Mouse (Mus musculus) retina, embryonic 14.5 days (tissue): ENCODE data around the gene Ggt7.
A peak's percentile ranks its signal among the peaks of the same experiment; 100 is the strongest.
"Not testable (repeated sequence)": the region's sequence is repeated elsewhere in the genome, so short reads cannot be mapped to it uniquely, and the experiment has no call there.

Experiments used
- DNase-seq: peaks from one replicate; pipeline ENCODE4 v3.0.0-alpha.2; 2015; ENCODE audit warnings: low spot score

Ggt7 gene

GRCm38 (mm10) chr2:155517455-155518423, at the start of gene Ggt7, which contains the start of gene Acss2:
Gene Ggt7, minus strand, starts transcription at chr2:155518237.
Gene Acss2, plus strand, starts transcription at chr2:155517948.
- peak; percentile 98 for DNase-seq

- DNase-seq: no peak
These were observed 49.7 kb upstream of the Ggt7 start for GRCm38 (mm10) chr2:155567751-155568150.

- DNase-seq: no peak
These were observed 44.9 kb upstream of the Ggt7 start for GRCm38 (mm10) chr2:155562934-155563333.

- no peak for DNase-seq
These were observed 44.2 kb upstream of the Ggt7 start for GRCm38 (mm10) chr2:155562209-155562608.

GRCm38 (mm10) chr2:155554426-155554985, 36.5 kb upstream of the Ggt7 start:
- no peak for DNase-seq

- DNase-seq: no peak
These were observed 34.9 kb upstream of the Ggt7 start for GRCm38 (mm10) chr2:155552949-155553354.

- no peak for DNase-seq
These were observed 34.3 kb upstream of the Ggt7 start for GRCm38 (mm10) chr2:155552336-155552735.

- DNase-seq: no peak
These were observed 28.9 kb upstream of the Ggt7 start for GRCm38 (mm10) chr2:155546955-155547354.

- no peak for DNase-seq
These were observed 22.9 kb upstream of the Ggt7 start for GRCm38 (mm10) chr2:155540822-155541458.

- no peak for DNase-seq
These were observed 21.7 kb upstream of the Ggt7 start for GRCm38 (mm10) chr2:155539696-155540095.

- DNase-seq: not testable (repeated sequence)
These were observed 20.5 kb upstream of the Ggt7 start for GRCm38 (mm10) chr2:155538463-155539057.

GRCm38 (mm10) chr2:155537761-155538462, 19.9 kb upstream of the Ggt7 start:
- DNase-seq: no peak

- DNase-seq: no peak
These were observed 18.3 kb upstream of the Ggt7 start for GRCm38 (mm10) chr2:155536292-155536691.

GRCm38 (mm10) chr2:155527367-155527766, 9.3 kb upstream of the Ggt7 start:
- DNase-seq: no peak

- no peak for DNase-seq
These were observed 6.3 kb upstream of the Ggt7 start for GRCm38 (mm10) chr2:155524378-155524777.

GRCm38 (mm10) chr2:155523706-155524105, 5.7 kb upstream of the Ggt7 start:
- no peak for DNase-seq

- no peak for DNase-seq
These were observed 664 bp upstream of the Ggt7 start for GRCm38 (mm10) chr2:155518531-155519270.

- peak; percentile 87 for DNase-seq
These were observed 2.1 kb downstream of the Ggt7 start for GRCm38 (mm10) chr2:155515941-155516340.

- peak; percentile 76 for DNase-seq
These were observed 3.4 kb downstream of the Ggt7 start for GRCm38 (mm10) chr2:155514666-155515065.

GRCm38 (mm10) chr2:155513543-155513942, 4.5 kb downstream of the Ggt7 start:
- DNase-seq: no peak

GRCm38 (mm10) chr2:155512479-155512878, 5.6 kb downstream of the Ggt7 start:
- peak; percentile 73 for DNase-seq
